Mouse (Mus musculus) hindbrain, embryonic 14.5 days (tissue): ENCODE measurements at regions not wholly inside any gene's neighbourhood (a gene's known extent, or its start where the extent isn't known, plus 50 kb on each side); places are given as distances from the start of the nearest gene placed in this dataset.

ENCODE experiments used
- ATAC-seq: fragments of 200-750 bp; cut with Nextera tagmentation; 2 replicates; pipeline ENCODE4 v1.8.0; 2017; ENCODE audit warnings: moderate number of reproducible peaks, mild to moderate bottlenecking, moderate TSS enrichment, moderate library complexity; ENCODE audit not compliant: low FRiP score
- DNase-seq: peaks from one replicate; pipeline ENCODE4 v3.0.0-alpha.2; 2015; ENCODE audit warnings: low spot score
- H3K27ac ChIP-seq: fragments of 300-500 bp; sonication (generic); 2 replicates; pipeline ENCODE4 v1.5.1; 2014; ENCODE audit warnings: mild to moderate bottlenecking, moderate library complexity
- H3K27me3 ChIP-seq: fragments of 300-500 bp; sonication (generic); 2 replicates; pipeline ENCODE4 v1.6.1; 2014; ENCODE audit warnings: mild to moderate bottlenecking, low read length, mixed read lengths; ENCODE audit not compliant: control insufficient read depth, insufficient read depth
- H3K36me3 ChIP-seq: fragments of 300-500 bp; sonication (generic); replicated peaks from 2 replicates; pipeline ENCODE4 v1.6.1; 2014; ENCODE audit not compliant: control insufficient read depth, insufficient read depth
- H3K4me1 ChIP-seq: fragments of 300-500 bp; sonication (generic); replicated peaks from 2 replicates; pipeline ENCODE4 v1.6.1; 2014; ENCODE audit warnings: antibody characterized with exemption, low read length, mixed read lengths; ENCODE audit not compliant: control insufficient read depth, insufficient read depth
- H3K4me2 ChIP-seq: fragments of 300-500 bp; sonication (generic); replicated peaks from 2 replicates; pipeline ENCODE4 v1.6.1; 2014; ENCODE audit warnings: mild to moderate bottlenecking, moderate library complexity
- H3K4me3 ChIP-seq: fragments of 300-500 bp; sonication (generic); replicated peaks from 2 replicates; pipeline ENCODE4 v1.5.1; 2014; ENCODE audit warnings: mild to moderate bottlenecking, low read length
- H3K9ac ChIP-seq: fragments of 300-500 bp; sonication (generic); 2 replicates; pipeline ENCODE4 v1.6.1; 2014
- H3K9me3 ChIP-seq: fragments of 300-500 bp; sonication (generic); 2 replicates; pipeline ENCODE4 v1.6.1; 2016; ENCODE audit warnings: low read length; ENCODE audit not compliant: control insufficient read depth
- WGBS: fragments of 180-500 bp; shearing (Covaris S2); extraction: QIAGEN DNeasy Blood & Tissue Kit; methylation state at CpG from one replicate; pipeline ENCODE4 v1.1.7; 2014; 5-methylcytosine and 5-hydroxymethylcytosine counted together

DNA sequence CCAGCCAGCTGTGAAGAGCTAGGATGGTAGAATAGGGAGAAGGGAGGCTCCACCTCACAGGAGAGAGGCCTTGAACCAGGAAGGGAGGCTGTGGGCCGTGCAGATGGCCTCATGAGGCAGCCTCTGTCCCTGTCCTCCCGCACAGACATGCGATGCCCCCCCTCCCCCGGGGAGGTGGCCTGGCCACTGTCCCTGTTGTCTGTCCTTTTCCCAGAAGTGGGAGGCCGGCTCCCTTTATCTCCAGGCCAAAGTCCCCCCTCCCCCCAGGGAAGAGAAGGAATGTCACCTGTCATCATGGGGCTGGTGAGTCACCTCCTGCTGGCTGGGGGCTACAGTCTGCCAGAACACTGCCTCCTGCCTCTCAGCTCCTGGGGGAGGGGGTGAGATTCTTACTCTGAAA is 103.6 kb upstream of the Ptpn1 start:
- H3K36me3 ChIP-seq = no peaks in the 10 kb centered on the region
- ATAC-seq (no peak), DNase-seq (no peak)
- 48% methylated on average over 5 of the region's 5 CpGs for WGBS
- no peak overlapping the region for H3K4me2 ChIP-seq
- no peak overlapping the region for H3K27ac ChIP-seq
- peaks cover 2% of the 10 kb centered on the region for H3K4me1 ChIP-seq
- H3K27me3 ChIP-seq = no peaks in the 10 kb centered on the region
- no peaks in the 10 kb centered on the region for H3K9me3 ChIP-seq
- H3K9ac ChIP-seq = no peak overlapping the region
- H3K4me3 ChIP-seq = no peak overlapping the region

DNA sequence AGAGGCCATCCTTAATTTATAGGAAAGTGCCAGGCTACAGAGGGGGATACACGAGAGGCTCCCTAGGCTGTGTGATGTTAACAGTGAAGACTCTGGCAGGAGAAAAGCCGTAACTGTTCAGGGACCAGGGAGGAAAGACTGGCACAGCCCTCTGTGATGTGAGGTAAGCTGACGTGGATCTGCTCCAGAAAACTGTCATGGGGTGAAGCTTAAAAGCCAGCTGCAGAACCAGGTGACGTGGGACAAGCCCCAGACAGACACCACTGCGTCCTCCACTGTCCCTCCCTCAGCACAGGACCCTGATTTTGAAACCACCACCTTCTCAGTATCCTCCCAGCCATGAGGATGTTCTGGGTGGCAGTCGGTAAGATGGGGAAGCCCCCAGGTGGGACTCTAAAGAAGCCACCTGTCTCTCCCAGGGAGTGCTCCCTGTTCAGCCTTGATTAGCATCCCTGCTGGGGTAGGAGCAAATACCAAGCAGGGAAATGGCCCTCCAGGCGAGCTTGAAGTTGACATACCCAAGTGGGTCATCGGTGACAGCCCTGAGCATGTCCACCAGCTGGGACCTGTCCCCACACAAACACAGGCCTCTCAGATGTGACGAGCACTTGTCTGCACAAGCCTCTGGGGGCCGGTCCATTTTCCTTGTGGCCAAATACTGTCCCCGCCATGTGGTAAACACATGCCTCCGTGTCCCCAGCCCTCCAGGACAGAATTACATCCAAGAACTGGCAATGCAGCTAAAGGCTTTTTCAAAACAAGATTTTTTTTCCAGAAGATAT is 104.7 kb upstream of the Ptpn1 start:
- no peak for ATAC-seq
- WGBS = 43% methylated on average over 12 of the region's 12 CpGs

DNA sequence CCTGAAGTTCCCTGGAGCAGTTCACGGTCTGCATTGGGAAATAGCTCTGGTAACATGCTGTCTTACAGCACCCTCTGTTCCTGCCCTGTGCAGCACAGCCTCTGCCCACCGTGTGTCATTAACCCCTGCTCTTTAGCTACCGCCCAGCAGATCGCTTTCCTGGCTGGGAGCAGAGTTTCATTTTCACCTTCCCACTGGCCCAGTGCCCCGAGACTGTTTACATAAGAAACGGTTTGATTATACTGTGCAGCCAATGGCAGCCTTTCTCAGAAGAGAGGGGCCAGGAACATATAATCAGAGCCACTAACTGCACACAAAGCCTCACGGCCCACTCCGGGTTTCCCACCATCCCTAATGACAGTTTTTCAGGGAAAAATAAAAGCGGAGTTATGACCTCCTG is 108.3 kb upstream of the Ptpn1 start:
- Histone ChIP-seq H3K9ac (no peak overlapping the region), H3K4me1 (no peaks in the 10 kb centered on the region), H3K9me3 (no peaks in the 10 kb centered on the region), H3K27me3 (no peaks in the 10 kb centered on the region), H3K4me3 (no peak overlapping the region), H3K4me2 (no peak overlapping the region), H3K27ac (no peak overlapping the region), H3K36me3 (no peaks in the 10 kb centered on the region)
- DNase-seq (no peak), ATAC-seq (no peak)
- 43% methylated on average over 9 of the region's 9 CpGs for WGBS

More for the DNA sequence above, 104.7 kb upstream of the Ptpn1 start:
- no peak for DNase-seq
- no peaks in the 10 kb centered on the region for H3K36me3 ChIP-seq
- H3K4me1 ChIP-seq = no peaks in the 10 kb centered on the region
- no peak overlapping the region for H3K27ac ChIP-seq
- no peak overlapping the region for H3K4me2 ChIP-seq
- no peaks in the 10 kb centered on the region for H3K27me3 ChIP-seq
- H3K4me3 ChIP-seq = no peak overlapping the region
- no peak overlapping the region for H3K9ac ChIP-seq
- H3K9me3 ChIP-seq = no peaks in the 10 kb centered on the region

DNA sequence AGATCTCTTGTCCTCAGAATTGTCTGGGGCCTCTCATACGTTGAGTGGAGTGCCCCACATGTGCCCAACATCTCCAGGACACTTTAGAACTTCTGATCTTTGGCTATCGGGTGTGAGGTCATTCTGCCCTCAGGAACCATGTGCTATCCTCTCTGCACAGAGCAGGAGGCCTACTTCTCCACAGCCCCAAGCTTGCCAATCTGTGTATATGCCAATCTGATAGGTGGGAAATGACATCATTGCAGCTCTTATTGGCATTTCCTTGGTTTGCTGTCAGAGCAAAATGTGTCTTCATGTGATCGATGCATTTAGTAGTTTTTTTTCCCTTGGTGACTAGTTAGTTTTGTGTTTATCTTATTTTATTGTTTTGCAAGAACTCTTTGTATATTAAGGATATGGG is 108.8 kb upstream of the Ptpn1 start:
- ATAC-seq = no peak

DNA sequence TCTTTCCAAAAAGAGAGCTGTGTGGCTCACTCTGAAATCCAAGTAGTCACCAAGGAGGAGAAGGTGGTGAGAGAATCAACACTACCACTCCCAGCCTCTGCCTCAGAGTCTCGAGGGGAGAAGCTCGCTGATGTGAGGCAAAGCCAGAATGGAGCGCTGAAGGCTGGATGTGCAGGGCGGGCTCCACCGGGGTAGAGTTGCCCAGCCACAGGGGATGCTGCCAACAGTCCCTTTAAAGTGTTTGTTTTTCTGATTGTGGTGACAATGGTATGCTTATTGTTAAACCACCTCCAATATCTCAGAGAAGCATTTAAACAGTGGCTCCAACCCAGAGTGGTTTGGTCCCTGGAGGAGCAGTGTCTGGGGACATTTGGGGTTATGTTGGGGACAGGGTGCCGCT is 110.7 kb upstream of the Ptpn1 start:
- Histone ChIP-seq H3K36me3 (no peaks in the 10 kb centered on the region), H3K4me2 (no peak overlapping the region), H3K4me1 (no peaks in the 10 kb centered on the region), H3K9me3 (no peaks in the 10 kb centered on the region), H3K4me3 (no peak overlapping the region), H3K27me3 (no peaks in the 10 kb centered on the region), H3K27ac (no peak overlapping the region), H3K9ac (no peak overlapping the region)
- 77% methylated on average over 6 of the region's 6 CpGs for WGBS
- DNase-seq (no peak), ATAC-seq (no peak)

More for the DNA sequence above, 108.8 kb upstream of the Ptpn1 start:
- H3K27me3 ChIP-seq = no peaks in the 10 kb centered on the region
- H3K36me3 ChIP-seq = no peaks in the 10 kb centered on the region
- H3K4me1 ChIP-seq = no peaks in the 10 kb centered on the region
- no peak overlapping the region for H3K4me2 ChIP-seq
- H3K27ac ChIP-seq = no peak overlapping the region
- DNase-seq = no peak
- no peaks in the 10 kb centered on the region for H3K9me3 ChIP-seq
- H3K9ac ChIP-seq = no peak overlapping the region
- no peak overlapping the region for H3K4me3 ChIP-seq
- 94% methylated on average over 3 of the region's 3 CpGs for WGBS

DNA sequence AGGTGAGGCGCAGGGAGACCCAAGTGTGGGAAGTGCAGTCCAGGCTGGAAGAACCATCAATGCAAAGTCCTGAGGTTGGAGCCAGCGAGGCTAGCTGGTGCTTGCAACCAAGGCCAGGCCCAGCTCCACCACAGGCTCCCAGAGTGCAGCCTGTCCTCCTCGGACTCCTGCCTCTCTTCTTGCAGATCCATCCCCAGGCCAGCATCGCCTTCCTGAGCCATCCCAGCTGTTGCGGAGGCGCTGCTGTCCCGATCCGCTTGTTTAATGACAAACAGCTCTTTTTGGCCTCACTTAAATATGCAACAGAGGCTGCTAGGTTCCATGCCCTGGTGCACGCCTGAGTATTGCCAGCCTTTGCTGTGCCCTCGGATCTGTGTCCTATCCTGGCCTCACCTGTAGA is 113.1 kb upstream of the Ptpn1 start:
- H3K27ac ChIP-seq = no peak overlapping the region
- no peaks in the 10 kb centered on the region for H3K4me1 ChIP-seq
- 86% methylated on average over 10 of the region's 10 CpGs for WGBS
- H3K4me2 ChIP-seq = no peak overlapping the region
- ATAC-seq = no peak
- H3K9ac ChIP-seq = no peak overlapping the region
- H3K4me3 ChIP-seq = no peak overlapping the region
- no peaks in the 10 kb centered on the region for H3K9me3 ChIP-seq
- no peaks in the 10 kb centered on the region for H3K36me3 ChIP-seq
- no peaks in the 10 kb centered on the region for H3K27me3 ChIP-seq
- no peak for DNase-seq

DNA sequence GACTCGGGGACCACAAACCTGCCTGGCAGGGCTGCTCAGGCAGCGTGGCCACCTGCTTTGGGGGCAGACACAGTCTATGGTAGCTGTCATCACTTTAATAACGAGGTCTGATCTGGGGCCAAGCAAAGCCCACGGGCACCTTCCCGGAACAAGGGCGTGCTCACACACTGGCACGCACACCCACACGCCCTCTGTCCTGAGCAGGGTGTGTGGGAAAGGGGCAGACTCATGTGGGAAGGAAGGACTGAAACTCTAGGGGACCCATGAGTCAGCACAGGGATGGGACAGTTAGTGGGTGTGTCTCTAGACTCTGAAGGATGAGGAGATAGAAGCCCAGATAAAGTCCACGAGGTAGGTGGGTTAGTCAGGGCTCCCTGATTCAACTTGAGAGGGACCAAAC is 114.8 kb upstream of the Ptpn1 start:
- Histone ChIP-seq H3K4me1 (no peaks in the 10 kb centered on the region), H3K4me3 (no peak overlapping the region), H3K27me3 (no peaks in the 10 kb centered on the region), H3K27ac (no peak overlapping the region), H3K36me3 (no peaks in the 10 kb centered on the region), H3K9ac (no peak overlapping the region), H3K4me2 (no peak overlapping the region), H3K9me3 (no peaks in the 10 kb centered on the region)
- DNase-seq (no peak), ATAC-seq (no peak)
- WGBS = 80% methylated on average over 9 of the region's 9 CpGs

DNA sequence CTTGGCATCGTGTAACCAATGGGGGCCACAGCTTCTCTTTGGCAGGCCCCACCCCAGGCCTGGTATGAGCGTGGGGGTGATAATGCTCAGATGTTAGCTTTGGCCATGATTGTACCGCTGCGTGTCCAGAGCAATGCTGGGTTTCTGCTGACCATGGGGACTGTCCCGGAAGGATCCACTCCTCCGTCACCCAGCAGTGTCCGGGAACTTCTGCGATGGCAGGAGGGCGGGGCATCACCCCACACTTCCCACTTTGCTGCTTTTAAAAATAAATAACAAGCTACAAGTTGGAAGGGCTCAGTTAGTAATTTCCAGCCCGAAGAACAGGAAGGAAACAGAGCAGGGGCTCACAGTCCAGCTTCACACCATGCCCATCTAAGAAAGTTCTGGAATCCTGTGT is 116.7 kb upstream of the Ptpn1 start:
- Histone ChIP-seq H3K9me3 (no peaks in the 10 kb centered on the region), H3K4me1 (no peaks in the 10 kb centered on the region), H3K4me2 (no peak overlapping the region), H3K36me3 (no peaks in the 10 kb centered on the region), H3K9ac (no peak overlapping the region), H3K27me3 (no peaks in the 10 kb centered on the region), H3K27ac (no peak overlapping the region), H3K4me3 (no peak overlapping the region)
- DNase-seq = no peak
- no peak for ATAC-seq
- WGBS = 83% methylated on average over 10 of the region's 10 CpGs

DNA sequence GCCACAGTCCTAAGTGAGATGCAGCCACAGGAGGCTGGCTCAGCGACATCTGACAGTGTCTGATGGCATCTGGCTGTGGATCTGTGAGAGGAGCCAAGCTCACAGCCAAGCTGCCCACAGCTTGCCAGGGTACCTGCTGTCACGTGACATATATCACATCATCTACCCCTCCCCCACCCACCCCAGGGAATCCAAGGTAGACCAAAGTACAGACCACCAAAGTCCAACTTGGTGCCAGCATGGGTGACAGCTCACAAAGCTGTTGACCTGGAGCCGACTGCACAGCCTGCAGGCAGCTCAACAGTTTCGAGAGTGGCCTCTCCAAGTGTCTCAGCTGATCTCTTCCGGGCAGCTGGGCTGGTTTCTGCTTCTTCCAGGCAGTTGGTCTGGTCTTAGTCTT is 119.6 kb upstream of the Tmem189 start:
- Histone ChIP-seq H3K9me3 (no peaks in the 10 kb centered on the region), H3K27ac (no peak overlapping the region), H3K4me3 (no peak overlapping the region), H3K4me2 (no peak overlapping the region), H3K4me1 (no peaks in the 10 kb centered on the region), H3K27me3 (no peaks in the 10 kb centered on the region), H3K36me3 (no peaks in the 10 kb centered on the region), H3K9ac (no peak overlapping the region)
- ATAC-seq (no peak), DNase-seq (no peak)
- 87% methylated on average over 5 of the region's 5 CpGs for WGBS
